Mouse (Mus musculus) midbrain, embryonic 14.5 days (tissue): ENCODE results near the gene Rpl12. TPM values are rescaled to one million over a fixed set of nuclear protein-coding genes. Genes with fewer than 3 reads are reported as not detected.
A peak's percentile ranks its signal among the peaks of the same experiment; 100 is the strongest.

Experiments used
- ATAC-seq: fragments of 200-750 bp; cut with Nextera tagmentation; 2 replicates; pipeline ENCODE4 v1.8.0; 2017; ENCODE audit warnings: moderate number of reproducible peaks, moderate library complexity; ENCODE audit not compliant: low FRiP score, low TSS enrichment
- DNase-seq: peaks from one replicate; pipeline ENCODE4 v3.0.0-alpha.2; 2015
- H3K27ac ChIP-seq: fragments of 300-500 bp; sonication (generic); replicated peaks from 2 replicates; pipeline ENCODE4 v1.5.1; 2014; ENCODE audit warnings: mild to moderate bottlenecking, low read depth, low read length, moderate library complexity
- H3K27me3 ChIP-seq: fragments of 300-500 bp; sonication (generic); 2 replicates; pipeline ENCODE4 v1.6.1; 2014; ENCODE audit warnings: low read length, control low read depth, mixed read lengths; ENCODE audit not compliant: control insufficient read depth, insufficient read depth
- H3K36me3 ChIP-seq: fragments of 300-500 bp; sonication (generic); 2 replicates; pipeline ENCODE4 v1.6.1; 2014; ENCODE audit warnings: low read length, control low read depth; ENCODE audit not compliant: control insufficient read depth, insufficient read depth
- H3K4me1 ChIP-seq: fragments of 300-500 bp; sonication (generic); 2 replicates; pipeline ENCODE4 v1.6.1; 2014; ENCODE audit warnings: mild to moderate bottlenecking, antibody characterized with exemption, low read length, control low read depth; ENCODE audit not compliant: control insufficient read depth, insufficient read depth
- H3K4me2 ChIP-seq: fragments of 300-500 bp; sonication (generic); 2 replicates; pipeline ENCODE4 v1.6.1; 2014; ENCODE audit warnings: mild to moderate bottlenecking, low read length, moderate library complexity
- H3K4me3 ChIP-seq: fragments of 300-500 bp; sonication (generic); replicated peaks from 2 replicates; pipeline ENCODE4 v1.5.1; 2014; ENCODE audit warnings: low read depth, low read length
- H3K9ac ChIP-seq: fragments of 300-500 bp; sonication (generic); replicated peaks from 2 replicates; pipeline ENCODE4 v1.6.1; 2014; ENCODE audit warnings: mild to moderate bottlenecking, low read length, moderate library complexity
- H3K9me3 ChIP-seq: fragments of 300-500 bp; sonication (generic); 2 replicates; pipeline ENCODE4 v1.6.1; 2016; ENCODE audit warnings: low read length, control low read depth, mixed read lengths; ENCODE audit not compliant: control insufficient read depth
- WGBS: fragments of 180-500 bp; shearing (Covaris S2); extraction: QIAGEN DNeasy Blood & Tissue Kit; methylation state at CpG from one replicate; pipeline ENCODE4 v1.1.7; 2014; 5-methylcytosine and 5-hydroxymethylcytosine counted together
- polyA plus RNA-seq: library from polyadenylated mRNA; unstranded; fragments of >200 nt; fragmentation: Nextera tagmentation; extraction: Ambion mirVana; gene quantifications from 2 replicates; pipeline ENCODE4 v1.2.1, GENCODE M21; 2014

Gene Rpl12
- polyA plus RNA-seq, 1 experiment from 2014 or later: 105 TPM

- Histone ChIP-seq H3K4me1 (peaks cover 21% of the 10 kb centered on the region), H3K36me3 (peaks cover 33% of the 10 kb centered on the region), H3K4me3 (peak overlapping the region; percentile 81), H3K9ac (peak overlapping the region; percentile 81), H3K27ac (peak overlapping the region; percentile 76), H3K4me2 (peak overlapping the region; percentile 98), H3K27me3 (no peaks in the 10 kb centered on the region), H3K9me3 (no peaks in the 10 kb centered on the region)
- ATAC-seq (no peak), DNase-seq (peak; percentile 47)
- under 1% methylated on average over 33 of the region's 33 CpGs for WGBS
Measured at GRCm38 (mm10) chr2:32962062-32962874, 909 bp downstream of the Rpl12 start.

GRCm38 (mm10) chr2:32962875-32963220 lies 1.5 kb downstream of the Rpl12 start:
- H3K27ac ChIP-seq: no peak overlapping the region
- H3K9me3 ChIP-seq: no peaks in the 10 kb centered on the region
- H3K9ac ChIP-seq: peak overlapping the region; percentile 81
- peak overlapping the region; percentile 81 for H3K4me3 ChIP-seq
- H3K27me3 ChIP-seq: no peaks in the 10 kb centered on the region
- peak overlapping the region; percentile 98 for H3K4me2 ChIP-seq
- ATAC-seq (no peak), DNase-seq (no peak)
- H3K4me1 ChIP-seq: peaks cover 26% of the 10 kb centered on the region
- H3K36me3 ChIP-seq: peaks cover 28% of the 10 kb centered on the region
- 13% methylated on average over 9 of the region's 9 CpGs for WGBS

GRCm38 (mm10) chr2:32963544-32963943 lies 2.2 kb downstream of the Rpl12 start:
- no peaks in the 10 kb centered on the region for H3K27me3 ChIP-seq
- peaks cover 27% of the 10 kb centered on the region for H3K4me1 ChIP-seq
- no peak overlapping the region for H3K27ac ChIP-seq
- 75% methylated on average over 4 of the region's 4 CpGs for WGBS
- H3K9ac ChIP-seq: no peak overlapping the region; the same call in 1 of the 2 replicates
- no peak for ATAC-seq
- no peak overlapping the region; the same call in 1 of the 2 replicates for H3K4me2 ChIP-seq
- peaks cover 23% of the 10 kb centered on the region for H3K36me3 ChIP-seq
- no peak for DNase-seq
- no peaks in the 10 kb centered on the region for H3K9me3 ChIP-seq
- H3K4me3 ChIP-seq: peak overlapping the region; percentile 81; the same call in 1 of the 2 replicates

GRCm38 (mm10) chr2:32963981-32964380 lies 2.6 kb downstream of the Rpl12 start:
- no peak overlapping the region for H3K27ac ChIP-seq
- no peak overlapping the region for H3K4me2 ChIP-seq
- ATAC-seq: no peak
- H3K4me1 ChIP-seq: peaks cover 27% of the 10 kb centered on the region
- no peak overlapping the region for H3K4me3 ChIP-seq
- no peak for DNase-seq
- H3K9me3 ChIP-seq: no peaks in the 10 kb centered on the region
- H3K9ac ChIP-seq: no peak overlapping the region
- WGBS: 73% methylated on average over 1 of the region's 1 CpGs
- peaks cover 23% of the 10 kb centered on the region for H3K36me3 ChIP-seq
- H3K27me3 ChIP-seq: no peaks in the 10 kb centered on the region

GRCm38 (mm10) chr2:32964659-32965457 lies 3.5 kb downstream of the Rpl12 start:
- WGBS: 29% methylated on average over 10 of the region's 10 CpGs
- Histone ChIP-seq H3K27me3 (no peaks in the 10 kb centered on the region), H3K4me3 (no peak overlapping the region), H3K36me3 (peaks cover 23% of the 10 kb centered on the region), H3K4me1 (peaks cover 27% of the 10 kb centered on the region), H3K4me2 (no peak overlapping the region), H3K27ac (no peak overlapping the region), H3K9me3 (no peaks in the 10 kb centered on the region), H3K9ac (no peak overlapping the region)
- ATAC-seq: no peak
- DNase-seq: no peak

GRCm38 (mm10) chr2:32965511-32966183 lies 4.3 kb downstream of the Rpl12 start:
- Histone ChIP-seq H3K27ac (no peak overlapping the region), H3K9ac (no peak overlapping the region), H3K4me3 (no peak overlapping the region), H3K4me2 (peak overlapping the region; percentile 93), H3K36me3 (peaks cover 23% of the 10 kb centered on the region), H3K9me3 (no peaks in the 10 kb centered on the region), H3K4me1 (peaks cover 25% of the 10 kb centered on the region), H3K27me3 (no peaks in the 10 kb centered on the region)
- no peak for ATAC-seq
- DNase-seq: no peak
- WGBS: 15% methylated on average over 7 of the region's 7 CpGs

- H3K36me3 ChIP-seq: peaks cover 23% of the 10 kb centered on the region
- no peaks in the 10 kb centered on the region for H3K9me3 ChIP-seq
- ATAC-seq (no peak), DNase-seq (peak; percentile 12)
- H3K4me1 ChIP-seq: peaks cover 21% of the 10 kb centered on the region
- H3K9ac ChIP-seq: peak overlapping the region; percentile 84
- H3K27ac ChIP-seq: peak overlapping the region; percentile 95
- peak overlapping the region; percentile 93 for H3K4me2 ChIP-seq
- H3K4me3 ChIP-seq: peak overlapping the region; percentile 67
- 15% methylated on average over 13 of the region's 13 CpGs for WGBS
- no peaks in the 10 kb centered on the region for H3K27me3 ChIP-seq
Measured at GRCm38 (mm10) chr2:32966184-32966688, 4.9 kb downstream of the Rpl12 start.
